Mouse (Mus musculus) MEL (cell line): ENCODE data around the gene Brox.

Experiments
- CTCF ChIP-seq, 3 experiments: IDR thresholded peaks in 2 of 3; conservative IDR thresholded peaks in 1 of 3; 2 replicates each; pipeline ENCODE4 v1.5.1; 2011 to 2012; ENCODE audit warnings: low read length in 3 of 3, low read depth in 2 of 3, mild to moderate bottlenecking in 2 of 3, improper control_type of control experiment in 1 of 3, inconsistent platforms in 1 of 3, mixed read lengths in 1 of 3, moderate library complexity in 1 of 3; ENCODE audit not compliant: control insufficient read depth in 1 of 3, insufficient read depth in 1 of 3, poor library complexity in 1 of 3, severe bottlenecking in 1 of 3
- EP300 ChIP-seq, 2 experiments: IDR thresholded peaks; 2 replicates each; pipeline ENCODE4 v1.6.1; 2011; ENCODE audit warnings: improper control_type of control experiment in 2 of 2, low read length in 2 of 2, low read depth in 1 of 2, mild to moderate bottlenecking in 1 of 2
- ETS1 ChIP-seq: IDR thresholded peaks from 2 replicates; pipeline ENCODE4 v1.6.1; 2012; ENCODE audit warnings: low read depth, mild to moderate bottlenecking, inconsistent platforms, low read length, improper control_type of control experiment, moderate library complexity
- JUND ChIP-seq: IDR thresholded peaks from 2 replicates; pipeline ENCODE4 v1.6.1; 2011; ENCODE audit warnings: low read depth, mild to moderate bottlenecking, improper control_type of control experiment, low read length
- MAFK ChIP-seq: IDR thresholded peaks from 2 replicates; pipeline ENCODE4 v1.6.1; 2011; ENCODE audit warnings: low read depth, mild to moderate bottlenecking, low read length, improper control_type of control experiment, borderline replicate concordance
- MXI1 ChIP-seq: IDR thresholded peaks from 2 replicates; pipeline ENCODE4 v1.6.1; 2011; ENCODE audit warnings: mild to moderate bottlenecking, low read depth, low read length, improper control_type of control experiment
- NELFE ChIP-seq: IDR thresholded peaks from 2 replicates; pipeline ENCODE4 v1.6.1; 2011; ENCODE audit warnings: low read depth, low read length, improper control_type of control experiment
- POLR2A ChIP-seq, 2 experiments: IDR thresholded peaks; 2 replicates each; pipeline ENCODE4 v1.6.1; 2011 to 2012; ENCODE audit warnings: low read length in 2 of 2, mild to moderate bottlenecking in 2 of 2, control low read depth in 1 of 2, improper control_type of control experiment in 1 of 2, low read depth in 1 of 2, moderate library complexity in 1 of 2; ENCODE audit not compliant: control insufficient read depth in 1 of 2, insufficient read depth in 1 of 2, poor library complexity in 1 of 2
- ZNF384 ChIP-seq: IDR thresholded peaks from 2 replicates; pipeline ENCODE4 v1.6.1; 2012; ENCODE audit warnings: low read depth, mild to moderate bottlenecking, inconsistent platforms, low read length, improper control_type of control experiment

- TF ChIP-seq MXI1: no peak
- TF ChIP-seq EP300 (IDR thresholded peaks at IDR 0.05; ENCODE audit: low read depth in 1 of 2, low read length in 2 of 2): no peak
- no peak for TF ChIP-seq JUND
- TF ChIP-seq MAFK: peak; percentile 85
- no peak for TF ChIP-seq POLR2A (IDR thresholded peaks at IDR 0.05; ENCODE audit: control insufficient read depth in 1 of 2, insufficient read depth in 1 of 2, low read depth in 1 of 2, low read length in 2 of 2, poor library complexity in 1 of 2)
- no peak for TF ChIP-seq NELFE
- no peak for TF ChIP-seq ZNF384
- no peak for TF ChIP-seq ETS1
- TF ChIP-seq CTCF (IDR thresholded peaks at IDR 0.05 in 2 of 3, conservative IDR thresholded peaks at IDR 0.05 in 1 of 3; ENCODE audit: control insufficient read depth in 1 of 3, insufficient read depth in 1 of 3, low read depth in 2 of 3, low read length in 3 of 3, poor library complexity in 1 of 3, severe bottlenecking in 1 of 3): no peak
These were observed 26.9 kb upstream of the Brox start for GRCm38 (mm10) chr1:183323923-183324322.
